Mouse (Mus musculus) cortical plate, adult 2 months (tissue): ENCODE results near the gene Usp25. TPM values are rescaled to one million over a fixed set of nuclear protein-coding genes. Genes with fewer than 3 reads are reported as not detected.

Experiments
- H3K27ac ChIP-seq: fragments of 200-500 bp; 2 replicates; pipeline ENCODE4 v1.5.1; 2012; ENCODE audit warnings: low read length, control low read depth, inconsistent platforms; ENCODE audit not compliant: insufficient read depth
- H3K4me1 ChIP-seq: fragments of 200-500 bp; 2 replicates; pipeline ENCODE4 v1.6.1; 2011; ENCODE audit warnings: low read length; ENCODE audit not compliant: control insufficient read depth, insufficient read depth
- H3K4me3 ChIP-seq: fragments of 200-500 bp; 2 replicates; pipeline ENCODE4 v1.5.1; 2011; ENCODE audit warnings: mild to moderate bottlenecking, low read length, control low read depth; ENCODE audit not compliant: insufficient read depth
- CTCF ChIP-seq: fragments of 200-500 bp; IDR thresholded peaks from 2 replicates; pipeline ENCODE4 v1.5.1; 2011; ENCODE audit warnings: mild to moderate bottlenecking, control low read depth, low read length; ENCODE audit not compliant: insufficient read depth; ENCODE audit errors: extremely low read depth
- POLR2A ChIP-seq: fragments of 200-500 bp; IDR thresholded peaks from 2 replicates; pipeline ENCODE4 v1.6.1; 2011; ENCODE audit warnings: mild to moderate bottlenecking, low read length, control low read depth; ENCODE audit not compliant: insufficient read depth; ENCODE audit errors: extremely low read depth
- polyA plus RNA-seq: library from polyadenylated mRNA; depleted of rRNA; stranded (reverse); fragments of >200 nt; gene quantifications from 2 replicates; pipeline ENCODE4 v1.2.3, GENCODE M21; 2012

Usp25 gene
- polyA plus RNA-seq, 1 experiment = 19.1 TPM

DNA sequence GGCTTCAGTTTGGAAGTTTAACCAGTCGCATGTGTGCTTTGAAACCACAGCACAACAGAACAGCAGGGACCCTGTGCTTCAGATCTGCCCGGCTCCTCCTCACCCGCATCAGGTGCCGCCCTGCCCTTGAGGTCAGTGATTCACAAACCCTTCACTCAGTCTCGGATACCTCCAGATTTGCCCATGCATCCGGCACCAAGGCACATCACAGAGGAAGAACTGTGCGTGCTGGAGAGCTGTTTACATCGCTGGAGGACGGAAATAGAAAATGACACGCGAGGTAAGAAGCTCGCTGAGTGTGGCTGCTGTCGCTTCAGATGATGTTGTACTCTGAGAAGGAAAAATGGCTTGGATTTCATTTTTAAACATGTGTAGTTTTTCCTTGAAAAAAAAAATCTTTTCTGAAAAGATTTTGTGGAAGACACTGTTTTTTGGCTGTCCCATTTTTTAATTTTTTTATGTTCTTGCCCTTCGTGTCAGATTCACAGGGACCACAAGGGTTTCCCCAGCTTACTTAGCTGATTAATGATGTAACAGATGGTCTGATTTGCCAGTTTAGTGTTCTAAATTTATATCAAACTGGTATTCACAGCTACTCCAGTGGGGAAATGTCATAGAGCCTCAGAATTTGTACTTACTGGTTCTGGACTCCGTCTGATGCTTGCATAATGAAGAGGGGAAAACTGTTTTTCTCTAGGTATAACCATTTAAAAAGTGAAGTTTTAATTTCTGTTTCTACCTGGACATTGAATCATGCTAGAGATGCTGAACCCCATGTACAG is 63.6 kb downstream of the Usp25 start:
- TF ChIP-seq CTCF (no peak), POLR2A (no peak)
- H3K4me3 ChIP-seq = peak overlapping the region; percentile 7; the same call in 1 of the 2 replicates
- H3K4me1 ChIP-seq = no peaks in the 10 kb centered on the region
- peak overlapping the region; percentile 25 for H3K27ac ChIP-seq

DNA sequence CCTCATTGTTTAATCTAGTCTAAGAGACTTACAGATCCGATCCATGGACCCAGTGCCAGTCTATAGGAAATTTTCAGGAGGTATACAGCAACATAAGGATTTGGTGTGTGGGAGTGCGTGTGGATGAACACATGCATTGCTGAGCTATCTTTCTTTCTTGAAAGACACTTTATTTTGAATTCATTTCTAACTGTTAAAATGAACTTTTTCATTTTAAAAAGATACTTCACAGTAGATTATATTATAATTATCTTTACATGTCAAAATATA is 64.2 kb downstream of the Usp25 start:
- TF ChIP-seq POLR2A (no peak), CTCF (no peak)
- no peak overlapping the region for H3K4me3 ChIP-seq
- no peak overlapping the region for H3K27ac ChIP-seq
- no peaks in the 10 kb centered on the region for H3K4me1 ChIP-seq

DNA sequence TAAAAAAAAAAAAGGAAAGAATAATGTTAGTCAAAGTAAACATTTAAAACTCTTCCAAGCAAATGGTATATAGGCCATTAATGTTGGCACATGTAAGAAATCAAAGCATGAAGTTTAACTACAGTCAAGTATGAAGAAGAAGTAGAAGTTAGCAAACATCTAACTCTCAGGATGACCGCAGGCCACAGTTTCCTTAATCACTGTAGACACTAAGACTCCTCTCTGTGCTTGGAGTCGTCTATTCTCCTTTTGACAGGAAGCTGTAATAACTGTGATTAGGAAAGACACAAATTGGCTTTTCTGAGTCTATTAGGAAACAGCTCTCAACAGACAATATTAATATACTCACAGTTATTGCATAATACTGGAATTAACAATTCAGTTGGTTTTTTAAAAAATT is 70.6 kb downstream of the Usp25 start:
- TF ChIP-seq POLR2A (no peak), CTCF (no peak)
- H3K4me1 ChIP-seq = no peaks in the 10 kb centered on the region
- no peak overlapping the region for H3K4me3 ChIP-seq
- H3K27ac ChIP-seq = no peak overlapping the region

DNA sequence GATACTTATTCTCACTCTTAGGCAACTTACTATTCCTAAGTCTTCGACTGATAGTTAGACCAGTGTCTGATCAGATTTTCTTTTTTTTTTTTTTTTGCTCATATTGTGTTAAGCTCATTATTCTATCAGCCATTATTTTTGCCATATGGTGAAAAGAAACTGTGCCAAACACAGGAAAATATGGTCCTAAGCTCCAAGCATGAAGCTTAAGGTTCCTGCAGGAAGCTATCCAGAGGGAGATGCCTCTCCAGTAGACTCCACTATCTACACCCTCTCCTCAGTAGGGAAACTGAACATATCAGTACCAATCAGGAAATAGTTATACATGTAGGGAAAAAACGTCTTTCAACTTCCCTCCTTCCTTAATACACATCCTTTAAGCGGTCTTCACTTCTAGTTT is 76.3 kb downstream of the Usp25 start:
- Histone ChIP-seq H3K27ac (no peak overlapping the region), H3K4me1 (no peaks in the 10 kb centered on the region), H3K4me3 (no peak overlapping the region)
- TF ChIP-seq CTCF (no peak), POLR2A (no peak)

DNA sequence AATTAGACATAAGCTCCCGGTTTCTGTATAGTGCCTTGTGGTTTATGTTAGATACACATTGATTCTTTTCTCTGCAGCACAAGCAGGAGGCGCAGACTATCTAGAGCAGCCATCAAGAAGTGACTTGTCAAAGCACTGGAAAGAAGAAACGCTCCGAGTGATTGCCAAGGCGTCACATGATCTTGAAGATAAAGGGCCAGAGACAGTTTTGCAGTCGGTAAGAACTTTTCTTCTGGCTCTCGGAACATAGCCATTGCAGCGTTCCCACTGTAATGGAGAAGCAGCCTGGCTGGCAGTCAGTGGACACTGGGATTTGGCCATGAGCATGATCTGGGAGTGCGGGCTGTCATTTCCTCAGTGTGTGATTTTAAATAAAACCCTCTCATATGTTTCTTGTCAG is 80.0 kb downstream of the Usp25 start:
- no peak for TF ChIP-seq CTCF
- no peak for TF ChIP-seq POLR2A
- no peak overlapping the region for H3K27ac ChIP-seq
- H3K4me1 ChIP-seq = peaks cover 2% of the 10 kb centered on the region; the same call in 1 of the 2 replicates
- H3K4me3 ChIP-seq = no peak overlapping the region

DNA sequence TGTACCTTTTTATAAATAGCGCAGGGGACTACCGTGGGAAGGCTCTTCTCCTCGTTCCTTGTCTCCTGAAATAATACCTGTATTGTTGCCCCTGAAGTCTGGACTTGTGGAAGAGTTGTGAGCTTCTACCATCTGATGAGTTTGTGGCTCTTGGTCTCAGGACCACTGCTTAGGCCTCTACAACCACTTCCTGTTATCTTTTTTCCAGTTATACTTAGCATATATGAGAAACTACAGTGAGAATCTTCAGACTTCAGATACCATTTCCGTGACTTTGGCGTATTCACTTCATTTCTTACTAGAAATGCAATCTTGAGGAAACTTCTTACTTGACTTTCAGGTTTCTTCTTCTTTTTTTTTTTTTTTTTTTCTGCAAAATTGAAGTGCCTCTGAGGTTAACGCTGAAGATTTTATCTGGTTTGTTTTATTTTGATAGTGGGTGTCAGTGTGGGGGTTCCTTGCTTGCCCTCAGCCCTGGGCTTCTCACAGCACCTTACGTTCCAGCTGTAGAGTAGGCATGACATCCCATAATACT is 81.6 kb downstream of the Usp25 start:
- TF ChIP-seq POLR2A = no peak
- no peak for TF ChIP-seq CTCF
- Histone ChIP-seq H3K4me1 (peaks cover 2% of the 10 kb centered on the region; the same call in 1 of the 2 replicates), H3K4me3 (no peak overlapping the region), H3K27ac (no peak overlapping the region)

DNA sequence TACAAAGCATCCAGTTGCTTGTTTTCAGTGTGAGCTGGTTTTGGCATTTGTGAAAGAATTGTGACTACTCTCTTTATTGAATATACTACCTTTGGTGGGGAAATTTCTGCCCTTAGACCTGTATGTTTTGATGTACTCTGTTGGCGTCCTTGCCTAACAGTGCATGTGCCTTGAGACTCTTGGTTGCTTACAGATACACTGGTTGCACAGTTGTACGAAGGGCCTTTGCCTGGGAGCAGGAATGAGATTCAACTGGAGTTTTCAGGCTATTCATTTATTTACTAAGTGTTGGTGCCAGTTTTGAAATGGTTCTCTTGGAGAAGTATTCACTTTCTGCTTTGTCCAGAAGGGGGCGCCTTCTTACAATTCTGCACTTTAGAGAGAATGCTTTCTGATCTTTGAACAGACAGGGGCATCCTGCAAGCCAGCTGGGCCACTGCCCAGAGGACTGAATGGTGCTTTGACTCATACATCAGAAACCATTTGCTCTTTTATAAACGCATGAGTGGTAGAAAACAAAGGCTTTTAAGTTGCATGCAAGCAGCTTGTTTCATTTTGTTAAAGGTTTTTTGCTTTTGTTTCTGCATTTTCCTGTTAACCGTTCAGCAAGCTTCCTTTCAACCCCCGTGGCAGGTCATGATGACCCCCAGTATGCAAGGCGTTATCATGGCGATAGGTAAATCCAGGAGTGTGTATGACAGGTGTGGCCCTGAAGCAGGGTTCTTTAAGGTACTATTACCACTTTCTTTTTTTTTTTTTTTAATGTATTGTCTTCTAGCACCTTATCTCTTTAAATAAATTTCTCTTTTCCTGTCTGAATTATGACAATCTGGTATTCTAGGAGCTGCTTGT is 85.7 kb downstream of the Usp25 start:
- H3K4me3 ChIP-seq = no peak overlapping the region
- TF ChIP-seq POLR2A = no peak
- peak; percentile 23; the same call in 1 of the 2 replicates for TF ChIP-seq CTCF
- H3K4me1 ChIP-seq = peaks cover 2% of the 10 kb centered on the region; the same call in 1 of the 2 replicates
- no peak overlapping the region for H3K27ac ChIP-seq

DNA sequence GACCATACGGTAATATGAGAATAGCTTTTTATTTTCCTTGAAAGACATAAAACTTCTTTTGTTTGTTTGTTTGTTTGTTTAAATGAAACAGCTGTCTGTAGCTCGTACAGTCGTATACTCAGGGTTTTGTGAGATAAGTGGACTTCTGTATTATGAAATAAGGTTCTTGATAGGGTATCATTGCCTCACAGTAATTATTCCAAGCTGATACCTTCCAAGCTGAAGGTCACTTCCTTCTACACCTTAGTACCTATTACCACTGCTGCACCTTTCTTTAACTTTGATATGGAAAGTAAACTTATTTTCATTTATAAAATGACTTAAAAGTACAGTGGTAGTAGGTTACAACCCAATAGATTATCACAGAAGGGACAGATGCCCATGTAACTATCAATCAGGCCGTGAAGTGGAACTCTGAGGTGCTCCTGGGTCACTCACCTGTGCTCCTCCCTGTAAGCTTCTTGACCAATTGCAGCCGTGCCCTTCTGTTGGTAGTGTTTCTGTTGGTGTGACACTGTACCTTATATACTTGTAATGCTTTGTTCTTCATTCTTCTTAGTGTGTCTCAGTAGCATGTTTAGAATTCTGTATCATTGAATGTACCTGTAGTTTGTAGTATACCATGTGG is 90.2 kb downstream of the Usp25 start:
- H3K27ac ChIP-seq = no peak overlapping the region
- TF ChIP-seq CTCF (no peak), POLR2A (no peak)
- H3K4me1 ChIP-seq = no peaks in the 10 kb centered on the region; the same call in 1 of the 2 replicates
- H3K4me3 ChIP-seq = no peak overlapping the region

DNA sequence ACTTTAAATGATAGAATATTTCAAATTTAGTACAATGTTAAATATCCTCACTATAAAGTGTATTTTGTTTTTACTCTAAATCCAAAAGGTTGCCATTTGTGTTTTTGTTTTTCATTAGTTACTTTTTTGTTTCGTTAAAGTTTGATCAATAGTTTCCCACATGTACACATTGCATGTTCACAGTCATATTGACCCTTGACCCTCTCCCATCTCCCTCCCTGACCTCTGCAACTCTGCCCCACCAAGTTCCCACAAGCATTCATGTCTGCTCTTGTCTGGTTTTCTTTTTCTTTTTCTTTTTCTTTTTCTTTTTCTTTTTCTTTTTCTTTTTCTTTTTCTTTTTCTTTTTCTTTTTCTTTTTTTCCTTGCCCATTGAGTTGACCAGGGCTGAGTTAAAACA is 97.8 kb downstream of the Usp25 start:
- Histone ChIP-seq H3K27ac (no peak overlapping the region), H3K4me1 (no peaks in the 10 kb centered on the region)
- no peak for TF ChIP-seq CTCF
- TF ChIP-seq POLR2A = no peak

DNA sequence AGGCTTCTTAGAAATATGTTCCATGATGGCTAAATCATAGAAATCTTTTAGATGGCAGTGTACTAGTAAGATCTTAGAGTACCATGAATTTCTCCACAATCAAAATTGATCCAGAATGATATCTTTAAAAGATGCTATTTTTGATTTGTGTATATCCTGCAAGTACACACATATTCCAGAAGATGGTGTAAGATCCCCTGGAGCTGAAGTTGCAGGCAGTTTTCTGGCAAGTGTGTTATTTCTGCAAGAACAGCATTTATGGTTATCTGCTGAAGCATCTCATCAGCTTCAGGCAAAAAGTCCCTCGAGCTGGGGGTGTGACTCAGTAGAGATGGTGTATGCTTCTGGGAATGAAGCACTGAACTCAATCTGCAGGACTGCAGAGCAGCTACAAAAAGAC is 112.4 kb downstream of the Usp25 start:
- no peak overlapping the region for H3K27ac ChIP-seq
- TF ChIP-seq POLR2A = no peak
- TF ChIP-seq CTCF = no peak

More for the DNA sequence above, 97.8 kb downstream of the Usp25 start:
- H3K4me3 ChIP-seq = no peak overlapping the region

More for the DNA sequence above, 112.4 kb downstream of the Usp25 start:
- Histone ChIP-seq H3K4me3 (no peak overlapping the region), H3K4me1 (no peaks in the 10 kb centered on the region)
